Mouse (Mus musculus) bone marrow, adult 2 months (tissue): ENCODE results near the gene Rnf10.

Source experiments
- CTCF ChIP-seq: fragments of 200-500 bp; IDR thresholded peaks from 2 replicates; pipeline ENCODE4 v1.5.1; 2011; ENCODE audit warnings: low read length, control low read depth; ENCODE audit not compliant: control insufficient read depth, insufficient read depth
- POLR2A ChIP-seq: fragments of 200-500 bp; IDR thresholded peaks from 2 replicates; pipeline ENCODE4 v1.6.1; 2011; ENCODE audit warnings: low read depth, mild to moderate bottlenecking, control low read depth, low read length, borderline replicate concordance; ENCODE audit not compliant: control insufficient read depth

DNA sequence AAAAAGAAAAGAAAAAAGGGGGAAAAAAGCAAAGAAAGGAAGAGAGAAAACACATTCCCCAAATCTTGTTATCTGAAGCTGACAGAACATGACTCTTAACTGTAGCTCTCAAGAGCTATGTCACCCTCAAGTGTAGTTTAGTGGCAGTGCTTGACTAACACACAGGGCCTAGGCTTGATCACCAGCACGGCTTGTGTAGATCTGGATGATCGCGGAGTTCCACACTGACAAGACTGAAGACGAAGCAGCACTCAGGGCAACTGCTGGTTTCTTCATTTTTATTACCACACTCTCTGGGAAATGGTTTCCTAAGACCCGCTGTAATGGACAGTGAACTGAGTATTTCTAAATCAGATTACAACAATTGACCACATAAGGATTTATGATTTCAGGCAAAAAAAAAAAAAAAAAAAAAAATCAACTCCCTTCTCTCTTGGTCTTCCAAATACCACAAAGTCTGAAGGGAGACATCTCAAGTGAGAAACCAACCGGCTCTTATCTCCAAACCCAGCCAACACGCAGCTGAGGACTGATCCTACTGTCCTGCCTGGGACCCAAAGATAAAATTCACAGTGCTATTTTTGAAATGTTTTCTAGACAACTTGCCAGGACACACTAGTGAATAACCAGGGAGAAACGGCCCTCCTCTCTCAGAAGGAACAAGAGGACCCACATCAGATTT is 5.8 kb downstream of the Rnf10 start:
- TF ChIP-seq CTCF (no peak), POLR2A (no peak)
